Mouse (Mus musculus) heart, embryonic 10.5 days (tissue): ENCODE measurements around the gene Itga2b. TPM values are rescaled to one million over a fixed set of nuclear protein-coding genes. Genes with fewer than 3 reads are reported as not detected.
"Not testable (repeated sequence)": the region's sequence is repeated elsewhere in the genome, so short reads cannot be mapped to it uniquely, and the experiment has no call there.

Source experiments
- DNase-seq: peaks from one replicate; pipeline ENCODE4 v3.0.0-alpha.2; 2017; ENCODE audit warnings: low spot score
- H3K27ac ChIP-seq: fragments of 300-500 bp; sonication (generic); 2 replicates; pipeline ENCODE4 v1.5.1; 2016; ENCODE audit warnings: mild to moderate bottlenecking
- H3K27me3 ChIP-seq: fragments of 300-500 bp; sonication (generic); 2 replicates; pipeline ENCODE4 v1.6.1; 2016; ENCODE audit warnings: mild to moderate bottlenecking; ENCODE audit not compliant: poor library complexity, insufficient read depth, severe bottlenecking
- H3K36me3 ChIP-seq: fragments of 300-500 bp; sonication (generic); 2 replicates; pipeline ENCODE4 v1.6.1; 2016; ENCODE audit warnings: mild to moderate bottlenecking, moderate library complexity
- H3K4me1 ChIP-seq: fragments of 300-500 bp; sonication (generic); 2 replicates; pipeline ENCODE4 v1.6.1; 2016; ENCODE audit warnings: mild to moderate bottlenecking
- H3K4me3 ChIP-seq: fragments of 300-500 bp; sonication (generic); 2 replicates; pipeline ENCODE4 v1.5.1; 2016; ENCODE audit warnings: mild to moderate bottlenecking, moderate library complexity
- H3K9me3 ChIP-seq: fragments of 300-500 bp; sonication (generic); 2 replicates; pipeline ENCODE4 v1.6.1; 2016; ENCODE audit warnings: mild to moderate bottlenecking, moderate library complexity
- WGBS: fragments of 180-500 bp; shearing (Covaris S2); methylation state at CpG from one replicate; pipeline ENCODE4 v1.1.7; 2016; 5-methylcytosine and 5-hydroxymethylcytosine counted together
- polyA plus RNA-seq: library from polyadenylated mRNA; unstranded; fragments of >200 nt; fragmentation: Nextera tagmentation; extraction: Ambion mirVana; gene quantifications from 2 replicates; pipeline ENCODE4 v1.2.1, GENCODE M21; 2016

Itga2b gene
- polyA plus RNA-seq, 1 experiment from 2014 or later: 19.5 TPM

GRCm38 (mm10) chr11:102411704-102412103, 58.2 kb downstream of the Itga2b start:
- peaks cover 21% of the 10 kb centered on the region for H3K4me1 ChIP-seq
- H3K27me3 ChIP-seq: peaks cover 5% of the 10 kb centered on the region; the same call in 1 of the 2 replicates
- no peaks in the 10 kb centered on the region for H3K9me3 ChIP-seq
- H3K27ac ChIP-seq: no peak overlapping the region
- no peak overlapping the region for H3K4me3 ChIP-seq
- WGBS: 9% methylated on average over 11 of the region's 11 CpGs
- no peaks in the 10 kb centered on the region for H3K36me3 ChIP-seq
- peak; percentile 93 for DNase-seq

- DNase-seq: no peak
- WGBS: 77% methylated on average over 3 of the region's 3 CpGs
- Histone ChIP-seq H3K27ac (peak overlapping the region; percentile 6; the same call in 1 of the 2 replicates), H3K27me3 (peaks cover 5% of the 10 kb centered on the region; the same call in 1 of the 2 replicates), H3K4me3 (no peak overlapping the region), H3K4me1 (peaks cover 27% of the 10 kb centered on the region), H3K9me3 (no peaks in the 10 kb centered on the region), H3K36me3 (no peaks in the 10 kb centered on the region)
Observed at GRCm38 (mm10) chr11:102411061-102411460, 58.9 kb downstream of the Itga2b start.

GRCm38 (mm10) chr11:102410345-102410744, 59.6 kb downstream of the Itga2b start:
- peaks cover 34% of the 10 kb centered on the region for H3K4me1 ChIP-seq
- H3K27me3 ChIP-seq, DNase-seq, H3K9me3 ChIP-seq, H3K27ac ChIP-seq, H3K36me3 ChIP-seq, H3K4me3 ChIP-seq: not testable (repeated sequence)
- WGBS: 94% methylated on average over 3 of the region's 3 CpGs

- Histone ChIP-seq H3K9me3 (no peaks in the 10 kb centered on the region), H3K27me3 (peaks cover 5% of the 10 kb centered on the region; the same call in 1 of the 2 replicates), H3K4me3 (0 out of 2 replicates have a peak overlapping the region, but pooled peaks have one; percentile 89), H3K4me1 (peaks cover 39% of the 10 kb centered on the region), H3K27ac (peak overlapping the region; percentile 98), H3K36me3 (peaks cover 8% of the 10 kb centered on the region)
- DNase-seq: peak; percentile 76
- 73% methylated on average over 3 of the region's 3 CpGs for WGBS
Observed at GRCm38 (mm10) chr11:102409795-102410330, 60.1 kb downstream of the Itga2b start.

- H3K27me3 ChIP-seq: peaks cover 5% of the 10 kb centered on the region; the same call in 1 of the 2 replicates
- H3K4me1 ChIP-seq: peaks cover 44% of the 10 kb centered on the region
- peak overlapping the region; percentile 89 for H3K4me3 ChIP-seq
- no peaks in the 10 kb centered on the region for H3K9me3 ChIP-seq
- H3K27ac ChIP-seq: peak overlapping the region; percentile 98
- DNase-seq: no peak
- WGBS: 37% methylated on average over 15 of the region's 15 CpGs
- H3K36me3 ChIP-seq: peaks cover 16% of the 10 kb centered on the region
Observed at GRCm38 (mm10) chr11:102408888-102409794, 60.8 kb downstream of the Itga2b start.

- H3K36me3 ChIP-seq: peaks cover 23% of the 10 kb centered on the region
- no peaks in the 10 kb centered on the region for H3K9me3 ChIP-seq
- peaks cover 5% of the 10 kb centered on the region; the same call in 1 of the 2 replicates for H3K27me3 ChIP-seq
- peak; percentile 100 for DNase-seq
- under 1% methylated on average over 32 of the region's 32 CpGs for WGBS
- peak overlapping the region; percentile 89 for H3K4me3 ChIP-seq
- peak overlapping the region; percentile 98 for H3K27ac ChIP-seq
- peaks cover 44% of the 10 kb centered on the region for H3K4me1 ChIP-seq
Observed at GRCm38 (mm10) chr11:102408344-102408876, 61.5 kb downstream of the Itga2b start.

GRCm38 (mm10) chr11:102407834-102408215, 62.1 kb downstream of the Itga2b start, which contains the start of gene Slc25a39:
Slc25a39 (minus strand) TSS chr11:102407946.
- no peak for DNase-seq
- WGBS: 1% methylated on average over 19 of the region's 19 CpGs
- Histone ChIP-seq H3K27ac (peak within 1 kb of the TSS; percentile 98), H3K4me1 (peaks cover 44% of the 10 kb centered on the region), H3K4me3 (peak within 1 kb of the TSS; percentile 89), H3K27me3 (peaks cover 2% of the 10 kb centered on the region), H3K36me3 (peaks cover 29% of the 10 kb centered on the region), H3K9me3 (no peaks in the 10 kb centered on the region)

- Histone ChIP-seq H3K36me3 (peaks cover 35% of the 10 kb centered on the region), H3K9me3 (no peaks in the 10 kb centered on the region), H3K27me3 (peaks cover 9% of the 10 kb centered on the region), H3K4me1 (peaks cover 44% of the 10 kb centered on the region), H3K27ac (peak overlapping the region; percentile 98), H3K4me3 (peak overlapping the region; percentile 89)
- peak; percentile 96 for DNase-seq
- under 1% methylated on average over 84 of the region's 85 CpGs for WGBS
Observed at GRCm38 (mm10) chr11:102406900-102407833, 62.8 kb downstream of the Itga2b start.

- Histone ChIP-seq H3K27me3 (peaks cover 16% of the 10 kb centered on the region), H3K9me3 (no peaks in the 10 kb centered on the region), H3K4me1 (peaks cover 42% of the 10 kb centered on the region), H3K27ac (peak overlapping the region; percentile 98), H3K36me3 (peaks cover 40% of the 10 kb centered on the region), H3K4me3 (peak overlapping the region; percentile 89)
- no peak for DNase-seq
- WGBS: 10% methylated on average over 3 of the region's 3 CpGs
Observed at GRCm38 (mm10) chr11:102406401-102406800, 63.5 kb downstream of the Itga2b start.

- Histone ChIP-seq H3K27me3 (peaks cover 23% of the 10 kb centered on the region), H3K27ac (peak overlapping the region; percentile 98; the same call in 1 of the 2 replicates), H3K4me3 (peak overlapping the region; percentile 89), H3K9me3 (no peaks in the 10 kb centered on the region), H3K36me3 (peaks cover 40% of the 10 kb centered on the region), H3K4me1 (peaks cover 40% of the 10 kb centered on the region)
- no peak for DNase-seq
- WGBS: 82% methylated on average over 11 of the region's 11 CpGs
Observed at GRCm38 (mm10) chr11:102405544-102406285, 64.2 kb downstream of the Itga2b start.

- no peak overlapping the region for H3K27ac ChIP-seq
- H3K4me3 ChIP-seq: no peak overlapping the region
- H3K9me3 ChIP-seq: no peaks in the 10 kb centered on the region
- DNase-seq: peak; percentile 70
- peaks cover 48% of the 10 kb centered on the region for H3K4me1 ChIP-seq
- H3K36me3 ChIP-seq: peaks cover 40% of the 10 kb centered on the region
- WGBS: 85% methylated on average over 18 of the region's 18 CpGs
- peaks cover 36% of the 10 kb centered on the region for H3K27me3 ChIP-seq
Observed at GRCm38 (mm10) chr11:102404161-102405010, 65.5 kb downstream of the Itga2b start.
